Mouse (Mus musculus) ovary, postnatal 36 days (tissue): ENCODE data around the gene Fat1.
A peak's percentile ranks its signal among the peaks of the same experiment; 100 is the strongest.

Experiments used
- DNase-seq: peaks from one replicate; pipeline ENCODE4 v3.0.0; 2022; ENCODE audit warnings: low spot score, mixed read lengths

The Fat1 gene

GRCm38 (mm10) chr8:45002686-45003085, 67.4 kb downstream of the Fat1 start:
- DNase-seq = no peak

DNA sequence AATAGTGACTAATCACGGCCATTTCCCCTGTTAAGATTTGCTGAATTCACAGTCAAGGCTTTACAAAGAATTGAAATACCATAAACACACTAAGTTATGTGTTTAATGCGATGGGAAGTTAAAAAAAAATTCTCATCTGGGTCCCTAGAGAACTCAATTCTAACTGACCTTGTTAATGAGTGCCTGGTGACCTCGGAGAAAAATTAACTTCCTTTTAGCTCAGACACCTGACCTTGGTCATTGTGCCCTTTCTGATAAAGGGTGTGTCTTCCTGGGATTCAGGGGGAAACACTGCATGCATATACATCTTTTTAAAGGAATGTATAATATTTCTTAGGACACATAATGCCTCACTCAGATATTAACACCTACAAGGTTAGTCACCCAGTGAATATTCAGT, 68.8 kb downstream of the Fat1 start:
- no peak for DNase-seq

- peak; percentile 48 for DNase-seq
Observed at GRCm38 (mm10) chr8:45010685-45011084, 75.4 kb downstream of the Fat1 start.

- DNase-seq = no peak
Observed at GRCm38 (mm10) chr8:45011774-45012173, 76.5 kb downstream of the Fat1 start.

GRCm38 (mm10) chr8:45013852-45014251, 78.6 kb downstream of the Fat1 start:
- no peak for DNase-seq

GRCm38 (mm10) chr8:45014498-45015067, 79.3 kb downstream of the Fat1 start:
- DNase-seq = no peak

GRCm38 (mm10) chr8:45015876-45016275, 80.6 kb downstream of the Fat1 start:
- no peak for DNase-seq

GRCm38 (mm10) chr8:45019241-45019640, 84.0 kb downstream of the Fat1 start:
- DNase-seq = no peak

DNA sequence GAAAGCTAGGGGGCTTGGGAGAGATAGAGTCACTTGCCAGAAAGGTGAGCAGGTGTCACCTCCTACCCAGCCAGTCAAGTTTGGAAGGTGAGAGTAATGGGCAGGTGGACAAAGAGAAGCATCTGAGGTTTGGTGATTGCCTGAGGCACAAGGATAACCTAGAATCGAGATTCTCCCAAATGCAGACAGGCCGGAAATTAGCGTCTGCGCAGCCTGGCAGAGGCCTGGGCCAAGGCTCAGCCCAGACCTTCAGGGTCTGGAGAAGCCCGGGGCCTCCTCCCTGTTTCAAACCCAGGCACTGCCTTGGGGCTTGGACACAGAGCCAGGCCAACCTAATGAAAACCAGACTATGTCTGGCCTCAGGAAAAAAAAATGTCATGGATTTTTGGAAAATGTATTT, 85.9 kb downstream of the Fat1 start:
- no peak for DNase-seq

DNA sequence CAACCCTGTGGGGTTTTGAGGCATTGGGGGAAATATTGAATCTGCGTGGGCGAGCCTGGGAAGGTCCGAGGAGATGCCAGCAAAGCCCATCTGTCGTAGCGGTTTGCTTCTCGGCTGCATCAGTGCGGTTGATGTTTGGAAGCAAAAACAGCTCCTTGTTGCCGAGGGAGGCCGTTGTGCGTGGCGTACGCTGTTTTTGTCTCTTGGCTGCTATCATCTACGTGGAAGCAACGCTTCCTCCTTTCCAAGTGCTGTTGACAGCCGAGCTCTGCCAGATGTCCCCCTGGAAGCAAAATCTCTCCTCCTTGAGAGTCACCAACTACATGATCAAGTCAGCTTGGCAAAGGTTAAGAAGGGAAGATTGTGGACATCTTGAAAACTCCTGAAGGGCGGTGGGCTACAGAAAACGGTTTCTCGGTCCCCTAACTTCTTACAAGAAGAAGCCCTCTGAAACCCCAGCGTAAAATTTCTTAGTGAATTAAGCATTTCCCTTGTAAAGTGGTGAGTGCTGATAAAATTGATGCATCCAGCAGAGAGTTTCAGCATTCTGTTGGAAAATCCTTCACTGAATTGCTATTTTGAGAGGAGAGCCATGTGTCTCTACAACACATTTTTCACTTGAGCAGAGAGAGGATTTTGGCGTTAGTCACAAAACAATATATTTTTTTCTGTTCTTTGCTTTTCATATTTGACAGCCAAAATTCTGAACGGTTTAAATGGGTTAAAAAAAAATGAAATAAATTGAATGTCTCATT, 86.8 kb downstream of the Fat1 start:
- no peak for DNase-seq

DNA sequence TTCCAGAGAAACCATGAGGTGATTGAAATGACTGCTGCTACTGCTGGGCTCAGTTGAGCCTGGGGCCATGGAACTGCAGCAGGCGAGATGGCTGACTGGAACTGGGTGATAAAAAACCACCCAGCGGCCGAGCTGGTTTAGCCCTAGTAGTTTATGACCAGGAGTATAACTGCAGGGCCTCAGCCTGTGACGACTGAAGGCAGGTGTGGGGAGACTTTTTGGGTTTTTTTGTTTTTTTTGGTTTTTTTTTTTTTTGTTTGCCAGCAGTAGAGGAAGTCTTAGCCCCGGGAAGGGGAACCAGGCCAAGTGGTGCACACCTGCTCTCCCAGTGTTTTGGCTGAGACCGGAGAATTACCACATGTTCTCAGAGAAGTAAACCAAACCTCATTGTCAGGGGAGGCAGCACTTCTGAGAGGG, 92.8 kb downstream of the Fat1 start:
- no peak for DNase-seq

- no peak for DNase-seq
Observed at GRCm38 (mm10) chr8:45038350-45038749, 103.1 kb downstream of the Fat1 start.

GRCm38 (mm10) chr8:45044160-45044559, 108.9 kb downstream of the Fat1 start:
- no peak for DNase-seq

DNA sequence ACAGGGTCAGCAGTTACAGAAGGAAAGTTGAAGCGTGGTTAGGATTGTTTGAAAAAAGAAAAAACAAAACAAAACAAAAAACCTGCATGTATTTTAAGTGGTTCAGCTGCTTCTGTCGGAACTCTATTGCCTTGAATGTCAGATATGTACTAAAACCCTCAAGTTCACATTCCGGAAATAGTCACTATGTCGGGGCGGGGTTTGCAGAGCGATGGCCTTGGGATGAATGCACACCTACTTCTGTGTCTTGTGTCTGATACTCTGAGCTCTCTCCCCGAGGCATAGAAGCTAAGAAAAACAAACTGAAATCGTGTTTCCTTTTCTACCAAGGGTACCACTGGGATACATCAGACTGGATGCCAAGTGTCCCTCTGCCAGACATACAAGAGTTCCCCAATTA, 115.2 kb downstream of the Fat1 start:
- no peak for DNase-seq

GRCm38 (mm10) chr8:45051236-45051635, 116.0 kb downstream of the Fat1 start:
- DNase-seq = no peak

DNA sequence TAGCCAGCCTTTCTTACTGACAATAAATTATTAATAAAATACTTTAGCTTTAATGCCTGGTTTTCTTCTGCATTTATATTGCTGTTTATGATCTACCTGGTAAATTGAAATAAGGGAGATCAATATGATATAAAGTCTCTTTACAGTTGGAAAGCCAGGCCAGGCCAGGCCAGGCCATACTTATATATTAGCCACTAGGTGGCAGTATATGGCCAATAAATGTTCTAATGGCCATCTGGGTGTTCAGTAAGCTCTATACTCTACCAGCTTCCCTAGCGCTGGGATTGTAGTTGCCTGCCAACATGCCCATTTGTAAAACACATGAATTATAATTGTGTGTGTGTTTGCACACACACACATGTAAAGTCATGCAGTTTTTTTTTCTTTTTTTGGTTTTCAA, 117.0 kb downstream of the Fat1 start:
- DNase-seq = no peak

DNA sequence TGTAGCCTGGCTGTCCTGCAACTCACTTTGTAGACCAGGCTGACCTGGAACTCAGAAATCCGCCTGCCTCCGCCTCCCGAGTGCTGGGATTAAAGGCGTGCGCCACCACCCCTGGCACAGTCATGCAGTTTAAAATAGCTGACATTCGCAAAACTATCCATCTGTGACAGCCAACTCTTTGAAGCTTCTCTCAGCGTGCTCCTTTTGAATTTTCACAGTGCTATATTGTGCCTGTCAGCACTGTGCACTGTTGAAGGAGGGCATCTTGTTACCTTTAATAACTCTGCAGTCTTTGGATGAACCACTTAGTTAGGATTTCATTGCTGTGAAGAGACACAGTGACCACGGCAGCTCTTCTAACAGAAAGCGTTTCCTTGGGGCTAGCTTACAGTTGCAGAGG, 117.4 kb downstream of the Fat1 start:
- no peak for DNase-seq

- no peak for DNase-seq
Observed at GRCm38 (mm10) chr8:45055500-45055899, 120.3 kb downstream of the Fat1 start.

DNA sequence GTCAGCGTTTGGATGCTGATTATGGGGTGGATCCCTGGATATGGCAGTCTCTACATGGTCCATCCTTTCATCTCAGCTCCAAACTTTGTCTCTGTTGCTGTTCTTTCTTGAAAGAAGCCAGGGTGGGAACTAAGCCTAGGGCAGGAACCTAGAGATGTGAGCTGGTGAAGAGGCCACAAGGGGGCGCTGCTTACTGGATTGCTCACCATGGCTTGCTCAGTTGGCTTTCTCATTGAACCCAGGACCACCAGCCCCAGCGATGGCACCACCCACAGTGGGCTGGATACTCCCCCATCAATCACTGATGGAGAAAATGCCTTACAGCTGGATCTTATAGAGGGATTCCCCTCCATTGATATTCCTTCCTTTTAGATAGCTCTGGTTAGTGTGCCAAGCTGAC, 121.6 kb downstream of the Fat1 start:
- no peak for DNase-seq

DNA sequence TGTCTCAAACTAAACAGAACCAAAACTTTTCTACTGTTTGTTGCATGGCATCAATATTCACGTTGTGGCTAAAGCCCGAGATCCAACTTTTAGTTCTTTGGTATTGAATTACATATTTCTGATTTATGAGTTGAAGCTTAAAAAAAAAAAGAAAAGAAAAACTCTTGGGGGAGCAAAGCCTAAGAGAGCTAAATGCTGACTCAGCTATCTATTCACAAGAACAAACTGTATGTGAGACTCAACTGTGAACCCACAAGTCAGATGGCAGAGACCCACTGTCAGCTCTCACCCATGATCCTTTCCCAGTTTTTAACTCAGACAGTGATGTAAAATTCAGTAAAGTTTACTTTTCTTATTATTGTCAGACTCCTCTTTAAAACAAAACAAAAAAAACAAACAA, 124.8 kb downstream of the Fat1 start:
- no peak for DNase-seq

DNA sequence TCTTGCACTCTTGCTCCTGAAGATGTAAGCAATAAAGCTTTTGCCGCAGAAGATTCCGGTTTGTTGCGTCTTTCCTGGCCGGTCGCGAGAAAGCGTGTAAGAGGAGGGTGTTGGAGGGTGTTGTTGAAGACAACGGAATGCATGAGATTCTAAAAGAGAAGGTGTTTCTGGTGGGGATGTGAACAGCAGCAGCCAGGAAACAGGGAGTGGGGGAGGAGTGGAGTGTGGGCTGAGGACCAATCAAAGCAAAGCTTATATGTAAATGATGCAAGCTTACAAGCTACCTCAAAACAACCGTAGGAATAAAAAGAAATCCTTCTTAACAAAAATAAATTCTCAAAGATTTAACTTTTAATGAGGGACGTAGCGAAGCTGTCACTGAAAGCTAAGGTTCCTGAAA, 127.1 kb downstream of the Fat1 start:
- DNase-seq = no peak

- no peak for DNase-seq
Observed at GRCm38 (mm10) chr8:45062982-45063924, 128.0 kb downstream of the Fat1 start.
